Mouse (Mus musculus): Measurements from ENCODE around the gene Otub2. TPM values are rescaled to one million over a fixed set of nuclear protein-coding genes. Genes with fewer than 3 reads are reported as not detected.

The Otub2 gene
- polyA plus RNA-seq, 1 experiment from 2014 or later: 9.9 TPM

- Histone ChIP-seq H3K9me3 (replicated peaks; ENCODE audit: control insufficient read depth, low read length) (no peaks in the 10 kb centered on the region), H3K4me1 (ENCODE audit: control insufficient read depth, insufficient read depth, low read length) (peaks cover 26% of the 10 kb centered on the region), H3K9ac (ENCODE audit: low read length) (peak within 1 kb of the TSS; percentile 69), H3K36me3 (ENCODE audit: control insufficient read depth, insufficient read depth) (peaks cover 4% of the 10 kb centered on the region), H3K27ac (ENCODE audit: low read length) (peak within 1 kb of the TSS; percentile 92), H3K27me3 (ENCODE audit: control insufficient read depth, insufficient read depth, low read length) (no peaks in the 10 kb centered on the region), H3K4me2 (ENCODE audit: low read depth, low read length) (peak within 1 kb of the TSS; percentile 65), H3K4me3 (ENCODE audit: low read length) (peak within 1 kb of the TSS; percentile 49)
- 0 out of 2 replicates have a peak, but pooled peaks have one; percentile 4 for ATAC-seq (replicated peaks; ENCODE audit: extremely low read depth, insufficient read depth, low FRiP score)
- 29% methylated on average over 14 of the region's 14 CpGs for WGBS
These were observed 32.6 kb upstream of the Otub2 start, which contains the start of gene Asb2 for GRCm38 (mm10) chr12:103355746-103356414. TSS of gene Asb2 (minus strand) at chr12:103356001.

DNA sequence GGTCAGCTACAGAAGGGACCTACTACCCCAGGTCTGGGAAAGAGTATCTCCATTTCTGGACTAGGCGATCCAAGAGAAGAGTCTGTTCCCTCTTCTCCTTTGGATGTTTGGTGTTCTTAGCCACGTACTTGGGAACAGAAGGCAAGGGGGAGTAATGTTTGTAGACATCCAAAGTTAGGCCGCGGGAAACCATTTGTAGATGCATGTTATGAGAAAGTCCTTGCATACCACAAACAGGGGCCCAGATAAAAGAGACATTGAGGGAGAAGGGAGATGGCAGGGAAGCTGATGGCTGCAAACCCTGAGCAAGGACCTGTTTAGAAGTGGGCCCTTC is 32.1 kb upstream of the Otub2 start:
- 95% methylated on average over 4 of the region's 4 CpGs for WGBS
- no peak overlapping the region for H3K4me3 ChIP-seq (ENCODE audit: low read length)
- peak overlapping the region; percentile 92 for H3K27ac ChIP-seq (ENCODE audit: low read length)
- no peaks in the 10 kb centered on the region for H3K27me3 ChIP-seq (ENCODE audit: control insufficient read depth, insufficient read depth, low read length)
- H3K4me2 ChIP-seq (ENCODE audit: low read depth, low read length): no peak overlapping the region
- no peak overlapping the region for H3K9ac ChIP-seq (ENCODE audit: low read length)
- no peaks in the 10 kb centered on the region for H3K36me3 ChIP-seq (ENCODE audit: control insufficient read depth, insufficient read depth)
- H3K4me1 ChIP-seq (ENCODE audit: control insufficient read depth, insufficient read depth, low read length): peaks cover 26% of the 10 kb centered on the region
- ATAC-seq (replicated peaks; ENCODE audit: extremely low read depth, insufficient read depth, low FRiP score): no peak
- H3K9me3 ChIP-seq (replicated peaks; ENCODE audit: control insufficient read depth, low read length): no peaks in the 10 kb centered on the region

DNA sequence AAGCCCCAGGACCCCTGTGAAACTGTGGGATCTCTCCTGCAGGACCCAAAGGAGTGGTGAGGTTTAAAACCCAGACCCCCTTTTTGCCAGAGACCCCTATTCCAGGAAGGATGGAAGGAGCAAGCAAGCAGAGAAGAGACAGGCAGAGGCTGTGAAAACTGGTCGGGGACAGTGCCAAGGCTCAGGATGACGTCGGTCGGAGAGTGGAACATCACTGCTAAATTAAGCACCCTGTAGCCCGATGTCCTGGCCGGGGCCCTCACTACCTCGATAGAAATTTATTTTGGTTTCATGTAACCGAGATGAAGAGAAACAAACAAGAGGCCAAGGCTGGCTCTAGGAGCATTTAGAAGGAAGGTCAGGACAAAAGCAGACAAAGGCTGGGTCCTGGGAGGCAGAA is 30.3 kb upstream of the Otub2 start:
- Histone ChIP-seq H3K36me3 (ENCODE audit: control insufficient read depth, insufficient read depth) (no peaks in the 10 kb centered on the region), H3K4me2 (ENCODE audit: low read depth, low read length) (peak overlapping the region; percentile 9; the same call in 1 of the 2 replicates), H3K4me3 (ENCODE audit: low read length) (no peak overlapping the region), H3K4me1 (ENCODE audit: control insufficient read depth, insufficient read depth, low read length) (peaks cover 34% of the 10 kb centered on the region), H3K9me3 (replicated peaks; ENCODE audit: control insufficient read depth, low read length) (no peaks in the 10 kb centered on the region), H3K27ac (ENCODE audit: low read length) (peak overlapping the region; percentile 67), H3K9ac (ENCODE audit: low read length) (peak overlapping the region; percentile 34; the same call in 1 of the 2 replicates), H3K27me3 (ENCODE audit: control insufficient read depth, insufficient read depth, low read length) (no peaks in the 10 kb centered on the region)
- 34% methylated on average over 8 of the region's 8 CpGs for WGBS
- no peak for ATAC-seq (replicated peaks; ENCODE audit: extremely low read depth, insufficient read depth, low FRiP score)

- H3K36me3 ChIP-seq (ENCODE audit: control insufficient read depth, insufficient read depth): no peaks in the 10 kb centered on the region
These were observed 29.3 kb upstream of the Otub2 start for GRCm38 (mm10) chr12:103358951-103359801.

GRCm38 (mm10) chr12:103360812-103361211 is 27.7 kb upstream of the Otub2 start:
- 80% methylated on average over 8 of the region's 8 CpGs for whole genome bisulfite sequencing
- Histone ChIP-seq H3K4me1 (ENCODE audit: control insufficient read depth, insufficient read depth, low read length) (peaks cover 34% of the 10 kb centered on the region), H3K9ac (ENCODE audit: low read length) (no peak overlapping the region), H3K4me3 (ENCODE audit: low read length) (no peak overlapping the region), H3K27ac (ENCODE audit: low read length) (no peak overlapping the region), H3K9me3 (replicated peaks; ENCODE audit: control insufficient read depth, low read length) (no peaks in the 10 kb centered on the region), H3K27me3 (ENCODE audit: control insufficient read depth, insufficient read depth, low read length) (no peaks in the 10 kb centered on the region), H3K36me3 (ENCODE audit: control insufficient read depth, insufficient read depth) (no peaks in the 10 kb centered on the region), H3K4me2 (ENCODE audit: low read depth, low read length) (no peak overlapping the region)
- ATAC-seq (replicated peaks; ENCODE audit: extremely low read depth, insufficient read depth, low FRiP score): no peak

More at GRCm38 (mm10) chr12:103358951-103359801, 29.3 kb upstream of the Otub2 start:
- H3K27me3 ChIP-seq (ENCODE audit: control insufficient read depth, insufficient read depth, low read length): no peaks in the 10 kb centered on the region
- no peaks in the 10 kb centered on the region for H3K9me3 ChIP-seq (replicated peaks; ENCODE audit: control insufficient read depth, low read length)
- H3K4me1 ChIP-seq (ENCODE audit: control insufficient read depth, insufficient read depth, low read length): peaks cover 34% of the 10 kb centered on the region
- WGBS: 52% methylated on average over 4 of the region's 4 CpGs
- H3K4me2 ChIP-seq (ENCODE audit: low read depth, low read length): no peak overlapping the region
- no peak for ATAC-seq (replicated peaks; ENCODE audit: extremely low read depth, insufficient read depth, low FRiP score)
- peak overlapping the region; percentile 67; the same call in 1 of the 2 replicates for H3K27ac ChIP-seq (ENCODE audit: low read length)
- no peak overlapping the region for H3K4me3 ChIP-seq (ENCODE audit: low read length)
- no peak overlapping the region for H3K9ac ChIP-seq (ENCODE audit: low read length)

- peak overlapping the region; percentile 38 for H3K27ac ChIP-seq (ENCODE audit: low read length)
- no peaks in the 10 kb centered on the region for H3K36me3 ChIP-seq (ENCODE audit: control insufficient read depth, insufficient read depth)
- no peak overlapping the region; the same call in 1 of the 2 replicates for H3K9ac ChIP-seq (ENCODE audit: low read length)
- ATAC-seq (replicated peaks; ENCODE audit: extremely low read depth, insufficient read depth, low FRiP score): no peak
- WGBS: 80% methylated on average over 17 of the region's 17 CpGs
- H3K4me1 ChIP-seq (ENCODE audit: control insufficient read depth, insufficient read depth, low read length): peaks cover 27% of the 10 kb centered on the region
- no peaks in the 10 kb centered on the region for H3K27me3 ChIP-seq (ENCODE audit: control insufficient read depth, insufficient read depth, low read length)
- no peak overlapping the region for H3K4me2 ChIP-seq (ENCODE audit: low read depth, low read length)
- no peak overlapping the region for H3K4me3 ChIP-seq (ENCODE audit: low read length)
- no peaks in the 10 kb centered on the region for H3K9me3 ChIP-seq (replicated peaks; ENCODE audit: control insufficient read depth, low read length)
These were observed 26.8 kb upstream of the Otub2 start for GRCm38 (mm10) chr12:103361539-103362307.

DNA sequence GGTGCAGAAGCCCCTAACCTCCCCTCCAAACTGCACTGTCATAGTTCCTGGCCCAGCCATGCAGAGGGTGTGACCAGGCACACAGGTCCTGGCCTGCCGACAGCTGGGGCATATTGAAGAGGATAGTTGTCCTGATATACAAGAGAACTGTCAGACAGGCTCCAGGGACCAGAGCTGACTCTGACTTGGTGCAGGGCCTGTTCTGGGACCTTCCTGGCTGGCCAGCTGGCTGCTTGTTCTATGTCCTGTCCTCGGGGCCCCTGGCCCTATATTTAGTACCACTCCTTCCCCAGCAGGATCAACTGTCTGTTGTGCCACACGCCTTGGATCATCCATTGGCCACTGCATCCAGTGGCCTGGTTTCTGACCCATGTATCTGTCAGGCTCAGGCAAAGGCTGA is 26.1 kb upstream of the Otub2 start:
- H3K4me2 ChIP-seq (ENCODE audit: low read depth, low read length): no peak overlapping the region
- no peak overlapping the region; the same call in 1 of the 2 replicates for H3K9ac ChIP-seq (ENCODE audit: low read length)
- 0 out of 2 replicates have a peak, but pooled peaks have one; percentile 39 for ATAC-seq (replicated peaks; ENCODE audit: extremely low read depth, insufficient read depth, low FRiP score)
- peak overlapping the region; percentile 38 for H3K27ac ChIP-seq (ENCODE audit: low read length)
- WGBS: 33% methylated on average over 3 of the region's 3 CpGs
- H3K4me3 ChIP-seq (ENCODE audit: low read length): no peak overlapping the region
- H3K27me3 ChIP-seq (ENCODE audit: control insufficient read depth, insufficient read depth, low read length): no peaks in the 10 kb centered on the region
- no peaks in the 10 kb centered on the region for H3K36me3 ChIP-seq (ENCODE audit: control insufficient read depth, insufficient read depth)
- peaks cover 29% of the 10 kb centered on the region for H3K4me1 ChIP-seq (ENCODE audit: control insufficient read depth, insufficient read depth, low read length)
- no peaks in the 10 kb centered on the region for H3K9me3 ChIP-seq (replicated peaks; ENCODE audit: control insufficient read depth, low read length)

- Histone ChIP-seq H3K27me3 (ENCODE audit: control insufficient read depth, insufficient read depth, low read length) (no peaks in the 10 kb centered on the region), H3K9ac (ENCODE audit: low read length) (no peak overlapping the region), H3K4me3 (ENCODE audit: low read length) (no peak overlapping the region), H3K9me3 (replicated peaks; ENCODE audit: control insufficient read depth, low read length) (no peaks in the 10 kb centered on the region), H3K4me2 (ENCODE audit: low read depth, low read length) (no peak overlapping the region), H3K36me3 (ENCODE audit: control insufficient read depth, insufficient read depth) (no peaks in the 10 kb centered on the region), H3K4me1 (ENCODE audit: control insufficient read depth, insufficient read depth, low read length) (peaks cover 12% of the 10 kb centered on the region), H3K27ac (ENCODE audit: low read length) (no peak overlapping the region)
- no peak for ATAC-seq (replicated peaks; ENCODE audit: extremely low read depth, insufficient read depth, low FRiP score)
- WGBS: 49% methylated on average over 2 of the region's 2 CpGs
These were observed 21.3 kb upstream of the Otub2 start for GRCm38 (mm10) chr12:103367171-103367570.

Data from heart, embryonic 16.5 days (tissue).